Mouse (Mus musculus) midbrain, embryonic 16.5 days (tissue): ENCODE measurements at regions not wholly inside any gene's neighbourhood (a gene's known extent, or its start where the extent isn't known, plus 50 kb on each side); places are given as distances from the start of the nearest gene placed in this dataset.

Experiments used
- ATAC-seq: fragments of 200-750 bp; cut with Nextera tagmentation; 2 replicates; pipeline ENCODE4 v1.8.0; 2017; ENCODE audit warnings: moderate TSS enrichment
- H3K27ac ChIP-seq: fragments of 300-500 bp; sonication (generic); 2 replicates; pipeline ENCODE4 v1.5.1; 2014; ENCODE audit warnings: mild to moderate bottlenecking, low read length, mixed read lengths
- H3K27me3 ChIP-seq: fragments of 300-500 bp; sonication (generic); 2 replicates; pipeline ENCODE4 v1.6.1; 2014; ENCODE audit warnings: low read depth, low read length, mixed read lengths; ENCODE audit not compliant: control insufficient read depth, insufficient read depth
- H3K36me3 ChIP-seq: fragments of 300-500 bp; sonication (generic); 2 replicates; pipeline ENCODE4 v1.6.1; 2014; ENCODE audit warnings: mild to moderate bottlenecking, low read length, moderate library complexity, mixed read lengths; ENCODE audit not compliant: control insufficient read depth, insufficient read depth
- H3K4me1 ChIP-seq: fragments of 300-500 bp; sonication (generic); 2 replicates; pipeline ENCODE4 v1.6.1; 2014; ENCODE audit warnings: mild to moderate bottlenecking, low read length, mixed read lengths; ENCODE audit not compliant: control insufficient read depth, insufficient read depth
- H3K4me2 ChIP-seq: fragments of 300-500 bp; sonication (generic); 2 replicates; pipeline ENCODE4 v1.6.1; 2014; ENCODE audit warnings: mild to moderate bottlenecking, low read length, mixed read lengths
- H3K4me3 ChIP-seq: fragments of 300-500 bp; sonication (generic); 2 replicates; pipeline ENCODE4 v1.5.1; 2014; ENCODE audit warnings: low read depth, mild to moderate bottlenecking, low read length, moderate library complexity, mixed read lengths
- H3K9ac ChIP-seq: fragments of 300-500 bp; sonication (generic); 2 replicates; pipeline ENCODE4 v1.6.1; 2014; ENCODE audit warnings: low read depth, low read length, mixed read lengths
- H3K9me3 ChIP-seq: fragments of 300-500 bp; sonication (generic); replicated peaks from 2 replicates; pipeline ENCODE4 v1.6.1; 2014; ENCODE audit warnings: mild to moderate bottlenecking, low read length, mixed read lengths; ENCODE audit not compliant: control insufficient read depth, poor library complexity, severe bottlenecking
- WGBS: fragments of 180-500 bp; shearing (Covaris S2); extraction: QIAGEN DNeasy Blood & Tissue Kit; methylation state at CpG from one replicate; pipeline ENCODE4 v1.1.7; 2014; 5-methylcytosine and 5-hydroxymethylcytosine counted together

DNA sequence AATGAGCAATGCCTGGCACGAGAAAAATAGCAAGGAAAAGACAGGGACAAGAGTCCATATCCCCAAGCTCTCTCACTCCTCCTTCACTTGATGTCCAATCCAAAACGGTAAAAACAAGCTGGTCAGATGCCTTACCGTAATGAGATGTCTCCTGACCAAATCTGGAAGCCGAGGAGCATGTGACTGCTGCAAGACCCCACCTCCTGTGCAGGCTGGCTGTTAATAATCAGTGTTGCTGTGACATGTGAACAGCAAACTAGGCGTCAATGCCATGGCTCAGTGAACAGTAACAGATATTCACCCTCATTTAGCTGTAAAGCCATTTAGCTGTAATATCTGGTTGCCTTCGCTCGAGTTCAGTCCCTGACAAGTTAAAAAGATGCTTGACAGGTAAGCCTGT, 2166.6 kb downstream of the Poteg start:
- peaks cover 3% of the 10 kb centered on the region; the same call in 1 of the 2 replicates for H3K4me1 ChIP-seq
- H3K27me3 ChIP-seq = no peaks in the 10 kb centered on the region
- WGBS = 61% methylated on average over 7 of the region's 7 CpGs
- no peak overlapping the region for H3K9ac ChIP-seq
- 0 out of 2 replicates have a peak, but pooled peaks have one; percentile 42 for ATAC-seq
- no peak overlapping the region for H3K4me3 ChIP-seq
- peak overlapping the region; percentile 54; the same call in 1 of the 2 replicates for H3K27ac ChIP-seq
- no peaks in the 10 kb centered on the region for H3K36me3 ChIP-seq
- H3K9me3 ChIP-seq = no peaks in the 10 kb centered on the region
- H3K4me2 ChIP-seq = no peak overlapping the region

DNA sequence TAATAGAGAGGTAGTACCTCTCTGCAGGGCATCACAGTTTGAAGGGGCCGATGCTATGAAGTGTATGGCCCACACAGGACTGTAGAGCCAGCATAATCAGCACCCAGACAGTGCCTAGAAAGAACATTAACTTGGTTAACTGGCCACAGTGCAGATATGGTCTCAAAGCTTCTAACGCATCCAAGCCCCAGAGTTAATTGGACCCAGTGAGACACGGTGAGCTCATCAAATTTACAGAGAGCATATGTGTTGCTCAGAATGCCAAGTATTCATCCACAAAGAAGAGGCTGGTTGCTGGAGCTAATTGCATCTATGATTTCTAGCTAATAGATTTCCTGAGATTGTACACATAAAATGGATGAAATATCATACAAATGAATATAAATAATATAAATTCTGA, 2214.1 kb downstream of the Poteg start:
- no peaks in the 10 kb centered on the region for H3K4me1 ChIP-seq
- no peaks in the 10 kb centered on the region for H3K27me3 ChIP-seq
- no peak overlapping the region for H3K4me2 ChIP-seq
- H3K27ac ChIP-seq = no peak overlapping the region
- H3K36me3 ChIP-seq = no peaks in the 10 kb centered on the region
- WGBS = 57% methylated on average over 3 of the region's 3 CpGs
- no peak overlapping the region for H3K9ac ChIP-seq
- no peaks in the 10 kb centered on the region for H3K9me3 ChIP-seq
- no peak overlapping the region for H3K4me3 ChIP-seq
- no peak for ATAC-seq

DNA sequence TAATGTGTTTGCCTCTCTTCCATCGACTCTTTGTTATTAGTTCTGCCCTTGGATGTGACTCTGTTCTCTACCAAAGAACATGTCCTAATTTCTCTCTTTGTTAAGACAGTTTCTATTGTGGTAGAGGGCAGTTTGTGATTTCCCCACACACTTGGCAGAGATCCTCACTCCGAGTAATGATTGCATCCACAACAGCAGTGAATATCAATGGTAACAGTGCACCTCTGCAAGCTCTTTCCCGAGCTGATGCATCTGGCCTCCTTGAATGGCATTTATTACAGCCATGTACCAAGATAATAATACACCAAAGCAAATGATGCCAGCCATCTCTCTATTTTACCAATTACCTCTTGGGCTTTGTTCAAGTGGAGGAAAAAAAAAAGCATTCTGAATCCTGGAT, 2228.4 kb downstream of the Poteg start:
- 73% methylated on average over 3 of the region's 3 CpGs for WGBS

DNA sequence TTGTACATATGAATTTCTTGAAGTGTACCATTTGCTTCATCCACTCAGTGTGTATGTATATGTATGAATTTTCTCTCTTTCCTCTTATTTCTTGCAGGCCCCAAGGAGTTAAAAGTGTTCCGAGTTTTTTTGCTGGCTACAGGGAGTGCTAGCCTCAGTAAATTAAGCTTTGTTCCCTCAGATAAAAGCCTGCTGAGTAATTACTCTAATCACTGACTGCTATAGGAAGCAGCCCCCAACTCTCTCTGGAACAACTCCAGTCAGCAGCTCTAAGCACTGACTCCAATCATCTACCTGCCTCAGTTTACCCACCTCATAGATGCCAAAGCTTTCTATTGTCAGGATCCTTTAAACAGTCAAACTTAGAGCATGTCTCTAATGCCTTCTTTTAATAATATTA, 2235.9 kb downstream of the Poteg start:
- Histone ChIP-seq H3K4me1 (no peaks in the 10 kb centered on the region), H3K36me3 (no peaks in the 10 kb centered on the region), H3K9ac (no peak overlapping the region), H3K27me3 (no peaks in the 10 kb centered on the region), H3K4me3 (no peak overlapping the region), H3K27ac (no peak overlapping the region), H3K9me3 (no peaks in the 10 kb centered on the region), H3K4me2 (no peak overlapping the region)
- WGBS = 65% methylated on average over 1 of the region's 1 CpGs
- no peak for ATAC-seq

More for the DNA sequence above, 2228.4 kb downstream of the Poteg start:
- H3K4me3 ChIP-seq = no peak overlapping the region
- no peaks in the 10 kb centered on the region for H3K36me3 ChIP-seq
- H3K9ac ChIP-seq = no peak overlapping the region
- no peaks in the 10 kb centered on the region for H3K27me3 ChIP-seq
- H3K4me1 ChIP-seq = no peaks in the 10 kb centered on the region
- no peaks in the 10 kb centered on the region for H3K9me3 ChIP-seq
- no peak overlapping the region for H3K27ac ChIP-seq
- ATAC-seq = no peak
- H3K4me2 ChIP-seq = no peak overlapping the region

DNA sequence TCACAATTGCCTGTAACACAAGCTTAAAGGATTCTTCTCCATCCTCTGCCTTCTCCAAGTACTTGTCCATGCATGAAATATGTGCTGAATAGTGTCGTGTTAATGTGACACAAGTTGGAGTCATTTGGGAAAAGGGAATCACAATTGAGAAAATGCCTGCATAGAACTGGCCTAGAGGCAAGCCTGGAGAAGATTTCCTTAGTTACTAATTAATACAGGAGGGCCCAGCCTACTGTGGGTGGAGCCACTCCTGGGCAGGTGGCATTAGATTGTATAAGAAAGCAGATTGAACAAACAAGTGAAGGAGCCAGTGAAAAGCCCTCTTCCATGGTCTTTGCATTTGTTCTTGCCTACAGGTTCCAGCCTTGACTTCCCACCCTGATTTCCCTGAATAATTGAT, 2239.1 kb downstream of the Poteg start:
- no peaks in the 10 kb centered on the region for H3K9me3 ChIP-seq
- H3K36me3 ChIP-seq = no peaks in the 10 kb centered on the region
- no peaks in the 10 kb centered on the region for H3K27me3 ChIP-seq
- no peak overlapping the region for H3K27ac ChIP-seq
- H3K4me2 ChIP-seq = no peak overlapping the region
- 52% methylated on average over 1 of the region's 1 CpGs for WGBS
- no peak for ATAC-seq
- H3K4me1 ChIP-seq = no peaks in the 10 kb centered on the region
- no peak overlapping the region for H3K4me3 ChIP-seq
- no peak overlapping the region for H3K9ac ChIP-seq

DNA sequence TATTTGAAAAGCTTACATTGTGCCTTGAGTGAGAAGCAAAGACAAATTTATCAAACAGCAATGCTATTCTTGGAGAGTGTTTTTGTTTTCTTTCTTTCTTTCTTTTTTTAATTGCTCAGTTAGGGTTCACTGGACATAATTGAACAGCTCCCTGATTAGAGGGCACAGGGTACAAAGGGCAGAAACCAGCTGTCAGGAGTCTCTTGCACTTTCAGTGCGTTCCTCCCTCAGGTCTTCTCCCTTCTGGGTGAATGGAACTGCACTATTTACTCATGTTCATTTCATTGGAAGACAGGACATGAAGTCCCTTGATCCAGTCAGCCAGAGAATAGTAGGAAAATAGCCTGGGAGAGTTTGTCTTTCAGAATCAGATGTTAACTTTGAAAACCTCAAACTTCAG, 2248.2 kb downstream of the Poteg start:
- no peak overlapping the region for H3K9ac ChIP-seq
- no peak for ATAC-seq
- no peak overlapping the region for H3K4me3 ChIP-seq
- no peaks in the 10 kb centered on the region for H3K9me3 ChIP-seq
- no peaks in the 10 kb centered on the region for H3K4me1 ChIP-seq
- 33% methylated on average over 1 of the region's 1 CpGs for WGBS
- H3K36me3 ChIP-seq = no peaks in the 10 kb centered on the region
- no peak overlapping the region for H3K27ac ChIP-seq
- H3K4me2 ChIP-seq = no peak overlapping the region
- H3K27me3 ChIP-seq = no peaks in the 10 kb centered on the region
